Mouse (Mus musculus) liver, embryonic 16.5 days (tissue): ENCODE results near the gene Aaed1. TPM values are rescaled to one million over a fixed set of nuclear protein-coding genes. Genes with fewer than 3 reads are reported as not detected.

Experiments used
- ATAC-seq: fragments of 200-750 bp; cut with Nextera tagmentation; 2 replicates; pipeline ENCODE4 v1.8.0; 2017; ENCODE audit warnings: low read depth, mild to moderate bottlenecking, moderate number of reproducible peaks, moderate library complexity
- H3K27ac ChIP-seq: fragments of 300-500 bp; sonication (generic); 2 replicates; pipeline ENCODE4 v1.5.1; 2014; ENCODE audit warnings: mild to moderate bottlenecking, low read length
- H3K27me3 ChIP-seq: fragments of 300-500 bp; sonication (generic); 2 replicates; pipeline ENCODE4 v1.6.1; 2014; ENCODE audit warnings: low read depth, low read length, mixed read lengths; ENCODE audit not compliant: control insufficient read depth, insufficient read depth
- H3K36me3 ChIP-seq: fragments of 300-500 bp; sonication (generic); 2 replicates; pipeline ENCODE4 v1.6.1; 2014; ENCODE audit warnings: mild to moderate bottlenecking; ENCODE audit not compliant: control insufficient read depth, insufficient read depth
- H3K4me1 ChIP-seq: fragments of 300-500 bp; sonication (generic); 2 replicates; pipeline ENCODE4 v1.6.1; 2014; ENCODE audit warnings: low read depth, low read length, mixed read lengths; ENCODE audit not compliant: control insufficient read depth
- H3K4me2 ChIP-seq: fragments of 300-500 bp; sonication (generic); 2 replicates; pipeline ENCODE4 v1.6.1; 2014; ENCODE audit warnings: low read depth, low read length, mixed read lengths
- H3K4me3 ChIP-seq: fragments of 300-500 bp; sonication (generic); 2 replicates; pipeline ENCODE4 v1.5.1; 2014; ENCODE audit warnings: low read depth, mild to moderate bottlenecking, low read length
- H3K9ac ChIP-seq: fragments of 300-500 bp; sonication (generic); 2 replicates; pipeline ENCODE4 v1.6.1; 2014; ENCODE audit warnings: low read depth, low read length
- H3K9me3 ChIP-seq: fragments of 300-500 bp; sonication (generic); replicated peaks from 2 replicates; pipeline ENCODE4 v1.6.1; 2016; ENCODE audit warnings: low read length; ENCODE audit not compliant: control insufficient read depth
- WGBS: fragments of 180-500 bp; shearing (Covaris S2); extraction: QIAGEN DNeasy Blood & Tissue Kit; methylation state at CpG from one replicate; pipeline ENCODE4 v1.1.7; 2014; ENCODE audit not compliant: insufficient replicate concordance; 5-methylcytosine and 5-hydroxymethylcytosine counted together
- polyA plus RNA-seq: library from polyadenylated mRNA; unstranded; fragments of >200 nt; fragmentation: Nextera tagmentation; extraction: Ambion mirVana; gene quantifications from 2 replicates; pipeline ENCODE4 v1.2.1, GENCODE M21; 2015

Gene Aaed1
- polyA plus RNA-seq, 1 experiment from 2014 or later: 22.8 TPM

GRCm38 (mm10) chr13:64250363-64250762 lies 62.1 kb downstream of the Aaed1 start:
- no peak overlapping the region for H3K27ac ChIP-seq
- no peak for ATAC-seq
- H3K4me3 ChIP-seq: no peak overlapping the region
- H3K36me3 ChIP-seq: no peaks in the 10 kb centered on the region
- H3K4me2 ChIP-seq: no peak overlapping the region
- WGBS: 0% methylated on average over 1 of the region's 1 CpGs
- H3K27me3 ChIP-seq: no peaks in the 10 kb centered on the region
- H3K9me3 ChIP-seq: no peaks in the 10 kb centered on the region
- no peak overlapping the region for H3K9ac ChIP-seq
- peaks cover 5% of the 10 kb centered on the region; the same call in 1 of the 2 replicates for H3K4me1 ChIP-seq

GRCm38 (mm10) chr13:64248775-64249524 lies 63.6 kb downstream of the Aaed1 start:
- Histone ChIP-seq H3K36me3 (no peaks in the 10 kb centered on the region), H3K4me2 (peak overlapping the region; percentile 92), H3K27ac (peak overlapping the region; percentile 70), H3K4me3 (peak overlapping the region; percentile 72), H3K9ac (peak overlapping the region; percentile 73), H3K27me3 (no peaks in the 10 kb centered on the region), H3K4me1 (peaks cover 5% of the 10 kb centered on the region; the same call in 1 of the 2 replicates), H3K9me3 (no peaks in the 10 kb centered on the region)
- peak; percentile 82 for ATAC-seq
- 5% methylated on average over 22 of the region's 22 CpGs for WGBS

GRCm38 (mm10) chr13:64248161-64248774 lies 64.2 kb downstream of the Aaed1 start:
- Histone ChIP-seq H3K36me3 (no peaks in the 10 kb centered on the region), H3K4me3 (peak overlapping the region; percentile 72), H3K27ac (peak overlapping the region; percentile 70), H3K4me1 (peaks cover 5% of the 10 kb centered on the region; the same call in 1 of the 2 replicates), H3K9me3 (no peaks in the 10 kb centered on the region), H3K27me3 (no peaks in the 10 kb centered on the region), H3K9ac (peak overlapping the region; percentile 73), H3K4me2 (peak overlapping the region; percentile 92)
- under 1% methylated on average over 24 of the region's 24 CpGs for WGBS
- peak; percentile 95 for ATAC-seq

GRCm38 (mm10) chr13:64246106-64246505 lies 66.4 kb downstream of the Aaed1 start:
- no peaks in the 10 kb centered on the region for H3K9me3 ChIP-seq
- no peaks in the 10 kb centered on the region for H3K36me3 ChIP-seq
- peaks cover 5% of the 10 kb centered on the region; the same call in 1 of the 2 replicates for H3K4me1 ChIP-seq
- no peak overlapping the region for H3K27ac ChIP-seq
- no peak overlapping the region for H3K9ac ChIP-seq
- no peak for ATAC-seq
- no peak overlapping the region for H3K4me3 ChIP-seq
- WGBS: 73% methylated on average over 12 of the region's 12 CpGs
- H3K4me2 ChIP-seq: no peak overlapping the region
- no peaks in the 10 kb centered on the region for H3K27me3 ChIP-seq

GRCm38 (mm10) chr13:64244685-64245261 lies 67.7 kb downstream of the Aaed1 start:
- Histone ChIP-seq H3K9ac (no peak overlapping the region), H3K4me3 (no peak overlapping the region), H3K4me2 (no peak overlapping the region), H3K27ac (no peak overlapping the region), H3K36me3 (no peaks in the 10 kb centered on the region), H3K27me3 (no peaks in the 10 kb centered on the region), H3K4me1 (peaks cover 5% of the 10 kb centered on the region; the same call in 1 of the 2 replicates), H3K9me3 (no peaks in the 10 kb centered on the region)
- 78% methylated on average over 4 of the region's 4 CpGs for WGBS
- no peak for ATAC-seq

- no peaks in the 10 kb centered on the region for H3K36me3 ChIP-seq
- H3K27me3 ChIP-seq: no peaks in the 10 kb centered on the region
- ATAC-seq: no peak
- H3K27ac ChIP-seq: no peak overlapping the region
- no peak overlapping the region for H3K9ac ChIP-seq
- no peak overlapping the region for H3K4me2 ChIP-seq
- no peak overlapping the region for H3K4me3 ChIP-seq
- H3K4me1 ChIP-seq: no peaks in the 10 kb centered on the region
- H3K9me3 ChIP-seq: no peaks in the 10 kb centered on the region
Measured at GRCm38 (mm10) chr13:64242721-64243120, 69.8 kb downstream of the Aaed1 start.

GRCm38 (mm10) chr13:64240626-64241025 lies 71.9 kb downstream of the Aaed1 start:
- Histone ChIP-seq H3K9ac (no peak overlapping the region), H3K27ac (no peak overlapping the region), H3K36me3 (no peaks in the 10 kb centered on the region), H3K27me3 (no peaks in the 10 kb centered on the region), H3K4me3 (no peak overlapping the region), H3K4me2 (no peak overlapping the region), H3K4me1 (peaks cover 10% of the 10 kb centered on the region), H3K9me3 (no peaks in the 10 kb centered on the region)
- 69% methylated on average over 7 of the region's 7 CpGs for whole genome bisulfite sequencing
- ATAC-seq: no peak

GRCm38 (mm10) chr13:64237681-64238157 lies 74.8 kb downstream of the Aaed1 start:
- no peaks in the 10 kb centered on the region for H3K36me3 ChIP-seq
- peaks cover 10% of the 10 kb centered on the region for H3K4me1 ChIP-seq
- no peak overlapping the region for H3K9ac ChIP-seq
- H3K4me3 ChIP-seq: no peak overlapping the region
- peak; percentile 62 for ATAC-seq
- H3K4me2 ChIP-seq: no peak overlapping the region; the same call in 1 of the 2 replicates
- H3K27ac ChIP-seq: peak overlapping the region; percentile 49
- H3K9me3 ChIP-seq: no peaks in the 10 kb centered on the region
- no peaks in the 10 kb centered on the region for H3K27me3 ChIP-seq
